Mouse (Mus musculus): ENCODE measurements around the gene Lamc2.

GRCm38 (mm10) chr1:153104804-153105203, 81.4 kb downstream of the Lamc2 start:
- TF ChIP-seq CTCF (IDR thresholded peaks at IDR 0.05) (no peak), EP300 (IDR thresholded peaks at IDR 0.05) (no peak)
